Mouse (Mus musculus) midbrain, postnatal 0 days (tissue): ENCODE results near the gene St3gal3. TPM values are rescaled to one million over a fixed set of nuclear protein-coding genes. Genes with fewer than 3 reads are reported as not detected.
A peak's percentile ranks its signal among the peaks of the same experiment; 100 is the strongest.

ENCODE experiments used
- ATAC-seq: fragments of 200-750 bp; cut with Nextera tagmentation; 2 replicates; pipeline ENCODE4 v1.8.0; 2017; ENCODE audit warnings: moderate number of reproducible peaks, mild to moderate bottlenecking, moderate TSS enrichment, moderate library complexity; ENCODE audit not compliant: low FRiP score
- DNase-seq: peaks from one replicate; pipeline ENCODE4 v3.0.0-alpha.2; 2015; ENCODE audit warnings: low spot score
- H3K27ac ChIP-seq: fragments of 300-500 bp; sonication (generic); 2 replicates; pipeline ENCODE4 v1.5.1; 2014; ENCODE audit warnings: low read depth, mild to moderate bottlenecking, low read length, mixed read lengths
- H3K27me3 ChIP-seq: fragments of 300-500 bp; sonication (generic); 2 replicates; pipeline ENCODE4 v1.6.1; 2014; ENCODE audit warnings: low read length, control low read depth, mixed read lengths; ENCODE audit not compliant: insufficient read depth
- H3K36me3 ChIP-seq: fragments of 300-500 bp; sonication (generic); 2 replicates; pipeline ENCODE4 v1.6.1; 2014; ENCODE audit warnings: low read length, control low read depth, mixed read lengths; ENCODE audit not compliant: insufficient read depth
- H3K4me1 ChIP-seq: fragments of 300-500 bp; sonication (generic); 2 replicates; pipeline ENCODE4 v1.6.1; 2014; ENCODE audit warnings: mild to moderate bottlenecking, control low read depth, antibody characterized with exemption, low read length, mixed read lengths; ENCODE audit not compliant: insufficient read depth
- H3K4me2 ChIP-seq: fragments of 300-500 bp; sonication (generic); 2 replicates; pipeline ENCODE4 v1.6.1; 2014; ENCODE audit warnings: low read depth, mild to moderate bottlenecking, low read length, mixed read lengths; ENCODE audit not compliant: poor library complexity, severe bottlenecking
- H3K4me3 ChIP-seq: fragments of 300-500 bp; sonication (generic); 2 replicates; pipeline ENCODE4 v1.5.1; 2014; ENCODE audit warnings: low read depth, mild to moderate bottlenecking, low read length, moderate library complexity
- H3K9ac ChIP-seq: fragments of 300-500 bp; sonication (generic); replicated peaks from 2 replicates; pipeline ENCODE4 v1.6.1; 2014; ENCODE audit warnings: mild to moderate bottlenecking, low read length, moderate library complexity, mixed read lengths; ENCODE audit not compliant: poor library complexity, severe bottlenecking
- H3K9me3 ChIP-seq: fragments of 300-500 bp; sonication (generic); 2 replicates; pipeline ENCODE4 v1.6.1; 2016; ENCODE audit warnings: low read length, control low read depth
- CTCF ChIP-seq: IDR thresholded peaks from 2 replicates; pipeline ENCODE4 v1.5.1; 2016; ENCODE audit warnings: antibody characterized with exemption, mild to moderate bottlenecking
- WGBS: fragments of 180-500 bp; shearing (Covaris S2); extraction: QIAGEN DNeasy Blood & Tissue Kit; methylation state at CpG from one replicate; pipeline ENCODE4 v1.1.7; 2014; 5-methylcytosine and 5-hydroxymethylcytosine counted together
- polyA plus RNA-seq: library from polyadenylated mRNA; unstranded; fragments of >200 nt; fragmentation: Nextera tagmentation; extraction: Ambion mirVana; gene quantifications from 2 replicates; pipeline ENCODE4 v1.2.1, GENCODE M21; 2015
- total RNA-seq: library from RNA; depleted of rRNA; stranded (reverse); fragments of >200 nt; gene quantifications from 2 replicates; pipeline ENCODE4 v1.2.3, GENCODE M21; 2014

The St3gal3 gene
- total and polyA plus RNA-seq, 2 experiments from 2014 or later = 10.7 to 46.3 TPM

GRCm38 (mm10) chr4:118059816-118060475 lies 74.8 kb downstream of the St3gal3 start:
- no peak for TF ChIP-seq CTCF
- no peak for ATAC-seq
- WGBS = 68% methylated on average over 11 of the region's 11 CpGs

GRCm38 (mm10) chr4:118058116-118058677 lies 76.5 kb downstream of the St3gal3 start:
- DNase-seq = peak; percentile 27
- Histone ChIP-seq H3K4me2 (no peak overlapping the region), H3K9me3 (no peaks in the 10 kb centered on the region), H3K27ac (peak overlapping the region; percentile 55; the same call in 1 of the 2 replicates), H3K36me3 (no peaks in the 10 kb centered on the region), H3K4me3 (no peak overlapping the region), H3K9ac (no peak overlapping the region), H3K27me3 (no peaks in the 10 kb centered on the region), H3K4me1 (no peaks in the 10 kb centered on the region)
- ATAC-seq = no peak
- 61% methylated on average over 12 of the region's 12 CpGs for WGBS
- TF ChIP-seq CTCF = no peak

More at GRCm38 (mm10) chr4:118059816-118060475, 74.8 kb downstream of the St3gal3 start:
- Histone ChIP-seq H3K9ac (no peak overlapping the region), H3K27me3 (no peaks in the 10 kb centered on the region), H3K9me3 (no peaks in the 10 kb centered on the region), H3K27ac (no peak overlapping the region), H3K36me3 (no peaks in the 10 kb centered on the region), H3K4me2 (no peak overlapping the region), H3K4me1 (no peaks in the 10 kb centered on the region), H3K4me3 (no peak overlapping the region)
- DNase-seq = no peak

GRCm38 (mm10) chr4:118057076-118057475 lies 77.6 kb downstream of the St3gal3 start:
- Histone ChIP-seq H3K4me2 (no peak overlapping the region), H3K9me3 (no peaks in the 10 kb centered on the region), H3K4me1 (no peaks in the 10 kb centered on the region), H3K27me3 (no peaks in the 10 kb centered on the region), H3K27ac (no peak overlapping the region), H3K36me3 (no peaks in the 10 kb centered on the region), H3K9ac (no peak overlapping the region), H3K4me3 (no peak overlapping the region)
- TF ChIP-seq CTCF = no peak
- ATAC-seq (no peak), DNase-seq (no peak)
- 78% methylated on average over 2 of the region's 2 CpGs for WGBS

- Histone ChIP-seq H3K4me1 (no peaks in the 10 kb centered on the region), H3K27me3 (no peaks in the 10 kb centered on the region), H3K27ac (no peak overlapping the region), H3K9me3 (no peaks in the 10 kb centered on the region), H3K4me2 (no peak overlapping the region), H3K4me3 (no peak overlapping the region), H3K36me3 (no peaks in the 10 kb centered on the region), H3K9ac (no peak overlapping the region)
- DNase-seq (no peak), ATAC-seq (no peak)
- whole genome bisulfite sequencing = 81% methylated on average over 8 of the region's 8 CpGs
- TF ChIP-seq CTCF = no peak
Observed at GRCm38 (mm10) chr4:118054615-118055014, 80.1 kb downstream of the St3gal3 start.

GRCm38 (mm10) chr4:118053904-118054303 lies 80.8 kb downstream of the St3gal3 start:
- H3K9ac ChIP-seq = no peak overlapping the region
- ATAC-seq = no peak
- no peak overlapping the region for H3K4me2 ChIP-seq
- no peak for DNase-seq
- H3K4me1 ChIP-seq = no peaks in the 10 kb centered on the region
- no peaks in the 10 kb centered on the region for H3K27me3 ChIP-seq
- no peak for TF ChIP-seq CTCF
- no peak overlapping the region for H3K27ac ChIP-seq
- H3K36me3 ChIP-seq = no peaks in the 10 kb centered on the region
- no peaks in the 10 kb centered on the region for H3K9me3 ChIP-seq
- 90% methylated on average over 6 of the region's 6 CpGs for WGBS
- no peak overlapping the region for H3K4me3 ChIP-seq

- Histone ChIP-seq H3K27ac (no peak overlapping the region), H3K4me1 (no peaks in the 10 kb centered on the region), H3K4me2 (no peak overlapping the region), H3K36me3 (no peaks in the 10 kb centered on the region), H3K9ac (no peak overlapping the region), H3K4me3 (no peak overlapping the region), H3K9me3 (no peaks in the 10 kb centered on the region), H3K27me3 (no peaks in the 10 kb centered on the region)
- DNase-seq (no peak), ATAC-seq (no peak)
- no peak for TF ChIP-seq CTCF
- 83% methylated on average over 12 of the region's 12 CpGs for WGBS
Observed at GRCm38 (mm10) chr4:118049606-118050302, 85.0 kb downstream of the St3gal3 start.
